Mouse (Mus musculus): Measurements from ENCODE around the gene Plxnb2.

DNA sequence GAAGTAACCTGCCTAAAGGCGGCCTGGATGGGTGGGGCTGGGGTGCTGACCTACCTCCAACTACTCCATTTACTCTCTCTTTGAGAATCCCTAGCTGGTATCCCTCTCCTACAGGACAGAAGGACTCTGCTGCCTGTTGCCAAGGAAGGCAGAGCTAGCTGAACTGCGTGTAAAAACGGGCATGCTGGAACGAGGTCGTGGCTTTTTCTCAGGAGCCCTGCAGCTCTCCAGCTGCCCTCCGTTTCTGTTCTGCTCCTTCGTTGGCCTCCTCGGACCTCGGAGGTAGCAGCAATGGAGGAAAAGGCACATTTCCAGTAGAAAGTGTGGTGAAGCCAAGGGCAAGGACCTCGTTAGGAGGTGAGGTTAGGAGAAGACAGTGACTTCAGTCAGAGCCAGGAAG, 11.7 kb downstream of the Plxnb2 start:
- TF ChIP-seq POLR2A (IDR thresholded peaks at IDR 0.05; ENCODE audit: borderline replicate concordance, extremely low read depth, insufficient read depth, insufficient read length, poor library complexity, severe bottlenecking) (no peak), CTCF (IDR thresholded peaks at IDR 0.05; ENCODE audit: borderline replicate concordance, extremely low read depth, insufficient read depth, insufficient read length) (no peak)

Measured in brain, embryonic 14.5 days (tissue).